Mouse (Mus musculus): ENCODE measurements around the gene Nubpl.

- TF ChIP-seq CTCF (IDR thresholded peaks at IDR 0.05; ENCODE audit: low read depth, low read length) (no peak), POLR2A (IDR thresholded peaks at IDR 0.05; ENCODE audit: borderline replicate concordance, low read depth, low read length) (no peak)
These were observed 31.5 kb downstream of the Nubpl start for GRCm38 (mm10) chr12:52129072-52129471.

All from bone marrow macrophage, adult 2 months (primary cell).